Mouse (Mus musculus) liver, adult 2 months (tissue): ENCODE results near the gene Slc24a1.

Source experiments
- CTCF ChIP-seq: fragments of 200-500 bp; IDR thresholded peaks from 2 replicates; pipeline ENCODE4 v1.5.1; 2011; ENCODE audit warnings: low read depth, low read length, control low read depth
- POLR2A ChIP-seq: fragments of 200-500 bp; IDR thresholded peaks from 2 replicates; pipeline ENCODE4 v1.6.1; 2011; ENCODE audit warnings: low read length, control low read depth; ENCODE audit not compliant: insufficient read depth; ENCODE audit errors: extremely low read depth

DNA sequence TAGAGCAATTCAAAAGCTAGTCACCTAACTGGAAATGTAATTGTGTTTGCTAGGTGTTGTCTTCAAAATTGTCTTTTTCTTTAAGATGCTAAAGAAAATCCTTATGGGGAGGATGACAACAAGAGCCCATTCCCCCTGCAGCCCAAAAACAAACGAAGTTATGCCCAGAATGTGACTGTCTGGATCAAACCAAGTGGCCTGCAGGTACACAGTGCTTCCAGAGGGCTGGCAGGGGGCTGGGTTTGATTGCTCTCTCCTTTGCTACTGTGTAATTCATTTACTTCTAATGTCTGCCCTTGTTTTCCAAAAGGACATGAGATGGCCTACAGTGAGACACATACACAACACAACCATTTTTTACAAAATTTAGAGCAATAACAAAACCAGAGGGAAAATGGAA, 30.5 kb upstream of the Slc24a1 start:
- TF ChIP-seq CTCF (no peak), POLR2A (no peak)
